Mouse (Mus musculus) embryonic stem cell, embryonic (primary cell): ENCODE data around the gene 6030468B19Rik.

Source experiments
- CTCF ChIA-PET, 4 experiments: fragments of 300-600 bp in 2 of 4; fragments of 350-600 bp in 2 of 4; sonication (Branson Sonifier 250); formaldehyde crosslinking; loops; one replicate each; lab custom pipeline; 2022; ENCODE audit warnings: inconsistent platforms in 2 of 4; lab: Charles Lee
- POLR2A ChIA-PET, 4 experiments: fragments of 300-600 bp in 2 of 4; fragments of 350-600 bp in 2 of 4; sonication (Branson Sonifier 250); formaldehyde crosslinking; loops; one replicate each; lab custom pipeline; 2022; ENCODE audit warnings: antibody characterized with exemption in 4 of 4, inconsistent platforms in 1 of 4; lab: Charles Lee

The 6030468B19Rik gene

DNA sequence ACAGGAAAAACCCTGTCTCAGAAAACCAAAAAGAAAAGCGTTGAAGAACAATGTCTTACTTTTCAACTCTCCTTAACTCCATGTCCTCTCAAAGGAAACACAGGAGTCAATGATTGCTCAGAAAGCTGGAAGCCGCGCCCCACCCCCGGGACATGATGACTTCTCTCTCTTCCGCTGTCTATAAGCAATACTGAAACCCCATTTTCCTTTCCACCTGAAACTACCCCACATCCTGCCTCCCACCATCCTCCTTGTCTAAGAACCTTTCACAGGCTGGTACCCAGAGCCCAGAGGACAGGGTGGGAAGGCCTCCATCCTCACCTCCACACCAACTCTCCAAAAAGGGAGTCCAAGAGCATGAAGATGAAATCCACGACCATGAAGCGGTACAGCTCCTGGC lies 25.1 kb upstream of the 6030468B19Rik start:
- POLR2A ChIA-PET = interaction anchor here in 1 of 4 experiments (0.8 kb wide), 1 partner anchor 23 kb away, joined by 3 read pairs; no protein-coding TSS in a partner anchor
- CTCF ChIA-PET = interaction anchor here in 1 of 4 experiments (0.5 kb wide), 1 partner anchor 747 kb away, joined by 3 read pairs; no protein-coding TSS in a partner anchor

- POLR2A ChIA-PET = interaction anchor here in 1 of 4 experiments (0.9 to 1.7 kb wide), 3 partner anchors 8 to 42 kb away, joined by 3 to 5 read pairs (median 4); no protein-coding TSS in a partner anchor
- CTCF ChIA-PET = interaction anchor here in 1 of 4 experiments (1.5 kb wide), 1 partner anchor 15 kb away, joined by 5 read pairs; no protein-coding TSS in a partner anchor
These were observed 22.5 kb upstream of the 6030468B19Rik start for GRCm38 (mm10) chr11:117774925-117775324.

- CTCF ChIA-PET = interaction anchor here in 1 of 4 experiments (1.5 kb wide), 1 partner anchor 15 kb away, joined by 5 read pairs; no protein-coding TSS in a partner anchor
These were observed 21.9 kb upstream of the 6030468B19Rik start for GRCm38 (mm10) chr11:117775540-117775939.

DNA sequence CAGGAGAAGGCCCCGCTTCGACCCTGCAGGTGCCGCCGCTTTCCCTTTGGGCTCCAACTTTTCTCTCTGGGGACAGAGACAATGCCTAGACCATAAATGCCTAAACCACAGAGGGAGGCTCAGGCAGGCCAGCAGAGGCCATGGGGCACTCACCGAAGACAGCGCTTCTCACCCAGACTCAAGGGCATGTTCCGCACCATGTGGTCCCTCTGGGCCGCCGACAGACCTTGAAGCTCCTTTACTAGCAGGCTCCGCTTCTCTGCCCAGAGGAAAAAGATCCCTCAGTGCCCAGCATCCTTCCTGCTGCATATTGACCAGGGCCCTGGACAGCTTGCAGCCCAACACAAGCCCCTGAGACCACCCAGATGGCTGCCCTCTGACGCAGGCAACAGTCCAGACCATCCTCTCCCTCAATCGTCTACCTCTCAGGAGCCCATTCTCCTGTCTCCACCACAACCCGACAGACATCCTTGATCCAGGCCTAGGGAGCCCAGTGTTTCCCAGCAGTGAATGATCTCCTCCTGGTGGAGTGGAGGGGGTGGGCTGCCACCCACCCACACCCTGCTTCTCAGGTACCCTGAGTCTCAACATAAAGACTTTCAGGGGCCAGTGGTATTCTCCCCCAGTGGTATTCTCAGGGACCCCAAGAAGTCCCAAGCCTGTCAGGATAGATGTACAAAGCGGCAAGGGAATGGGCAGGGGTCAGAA lies 21.2 kb upstream of the 6030468B19Rik start:
- ChIA-PET CTCF (interaction anchor here in 1 of 4 experiments (1.5 kb wide), 1 partner anchor 14 kb away, joined by 5 read pairs; no protein-coding TSS in a partner anchor), POLR2A (no interaction called here)

More at GRCm38 (mm10) chr11:117775540-117775939, 21.9 kb upstream of the 6030468B19Rik start:
- POLR2A ChIA-PET = interaction anchor here in 1 of 4 experiments (0.9 to 1.7 kb wide), 2 partner anchors 8 to 14 kb away, joined by 3 to 5 read pairs; no protein-coding TSS in a partner anchor

- CTCF ChIA-PET = interaction anchor here in 1 of 4 experiments (4.3 kb wide), 1 partner anchor 14 kb away, joined by 26 read pairs; no protein-coding TSS in a partner anchor
- POLR2A ChIA-PET = interaction anchor here in 2 of 4 experiments (0.6 to 1.4 kb wide), 2 partner anchors 13 to 635 kb away, joined by 3 to 4 read pairs; no protein-coding TSS in a partner anchor
These were observed 20.3 kb upstream of the 6030468B19Rik start for GRCm38 (mm10) chr11:117777111-117777510.

- ChIA-PET CTCF (interaction anchor here in 3 of 4 experiments (0.6 to 6.7 kb wide), 7 partner anchors 13 to 389 kb away, joined by 3 to 56 read pairs (median 5); no protein-coding TSS in a partner anchor), POLR2A (interaction anchor here in 3 of 4 experiments (0.5 to 4.2 kb wide), 5 partner anchors 12 to 124 kb away, joined by 3 to 16 read pairs (median 4); partner anchors contain the start of gene Tnrc6c (in 1 of the 3))
These were observed 19.4 kb upstream of the 6030468B19Rik start for GRCm38 (mm10) chr11:117778031-117778430.

DNA sequence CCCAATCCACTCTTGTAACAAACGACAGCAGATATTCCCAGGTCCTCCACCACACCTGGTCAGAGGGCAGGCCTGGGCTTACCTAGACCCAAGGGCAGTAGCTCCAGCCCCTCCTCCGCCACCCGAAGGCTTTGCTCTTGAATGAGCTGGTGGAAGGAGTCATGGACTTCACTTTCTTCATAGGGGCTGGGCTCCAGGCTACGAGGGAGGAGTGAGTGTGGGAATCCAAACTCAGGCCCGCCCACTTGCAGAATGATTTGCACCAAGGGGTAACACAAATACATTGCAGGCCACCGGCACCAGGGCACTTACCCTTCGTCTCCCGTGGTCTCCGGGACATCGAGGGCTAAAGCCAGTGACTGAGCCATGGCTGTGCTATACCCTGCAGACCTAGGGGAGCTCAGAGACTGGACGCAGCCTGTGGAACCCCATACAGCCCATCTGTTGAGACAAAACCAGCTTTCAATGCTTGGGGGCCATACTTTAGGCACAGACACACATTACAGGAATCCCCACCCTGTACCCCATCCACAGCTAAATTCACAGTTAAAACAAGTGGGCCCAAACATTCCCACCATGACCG lies 18.5 kb upstream of the 6030468B19Rik start:
- ChIA-PET CTCF (interaction anchor here in 3 of 4 experiments (1.1 to 6.7 kb wide), 7 partner anchors 12 to 390 kb away, joined by 3 to 56 read pairs (median 6); no protein-coding TSS in a partner anchor), POLR2A (interaction anchor here in 2 of 4 experiments (0.7 to 4.2 kb wide), 16 partner anchors 11 to 254 kb away, joined by 3 to 20 read pairs (median 4); partner anchors contain the start of genes Afmid (in 1 of the 2), Gm20708 (in 1 of the 2), Syngr2 (in 1 of the 2) and Tk1 (in 1 of the 2))

DNA sequence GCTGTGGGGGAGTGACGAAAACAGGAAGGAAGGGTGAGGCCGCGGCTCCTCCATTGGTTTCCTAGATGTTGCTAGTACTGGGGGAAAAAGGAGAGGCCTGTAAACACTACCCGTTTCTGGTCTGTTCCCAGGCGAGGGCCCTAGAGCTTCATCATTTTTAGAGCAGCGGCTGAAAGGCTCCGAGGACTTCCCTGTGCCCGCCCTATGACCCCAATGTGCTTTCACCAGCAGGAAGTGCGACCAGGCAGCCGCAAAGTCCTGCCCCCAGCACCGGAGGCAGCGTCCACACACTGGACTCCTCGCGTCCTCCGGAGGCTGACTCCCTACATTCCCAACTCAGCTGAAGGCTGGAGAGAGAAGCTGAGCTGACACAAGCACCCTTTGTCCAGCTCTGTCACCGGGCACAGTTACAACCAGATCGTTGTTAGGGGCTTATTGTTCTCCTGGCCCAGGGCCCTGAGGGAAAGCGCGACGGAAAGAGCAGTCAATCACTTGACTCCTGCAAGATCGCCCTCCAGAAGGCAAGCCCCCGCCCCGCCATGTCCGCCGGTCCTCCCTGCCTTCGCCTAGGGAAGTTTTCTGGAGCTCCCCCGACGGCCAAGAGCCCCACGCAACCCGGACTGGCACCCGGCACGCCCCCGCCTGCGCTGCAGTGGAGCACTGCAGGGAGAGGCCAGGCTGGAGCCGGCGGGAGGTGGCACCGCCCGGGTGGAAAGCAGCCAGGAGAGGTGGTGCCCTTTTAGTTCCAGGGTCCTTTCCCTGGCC lies 17.8 kb upstream of the 6030468B19Rik start:
- CTCF ChIA-PET = interaction anchor here in 3 of 4 experiments (1.1 to 6.7 kb wide), 9 partner anchors 11 to 387 kb away, joined by 3 to 56 read pairs (median 6); no protein-coding TSS in a partner anchor
- POLR2A ChIA-PET = interaction anchor here (0.6 to 4.3 kb wide), 20 partner anchors 10 to 889 kb away, joined by 3 to 26 read pairs (median 4); partner anchors contain the start of genes Afmid (in 1 of the 4), Gm20708 (in 1 of the 4), Syngr2 (in 1 of the 4) and Tk1 (in 1 of the 4)

GRCm38 (mm10) chr11:117780199-117780515 lies 17.3 kb upstream of the 6030468B19Rik start:
- ChIA-PET POLR2A (interaction anchor here (0.6 to 4.3 kb wide), 13 partner anchors 10 to 889 kb away, joined by 3 to 26 read pairs (median 4); partner anchors contain the start of genes Afmid (in 1 of the 4), Tk1 (in 1 of the 4) and Tnrc6c (in 1 of the 4)), CTCF (interaction anchor here in 2 of 4 experiments (1.4 to 6.7 kb wide), 6 partner anchors 10 to 388 kb away, joined by 3 to 56 read pairs (median 8); no protein-coding TSS in a partner anchor)

DNA sequence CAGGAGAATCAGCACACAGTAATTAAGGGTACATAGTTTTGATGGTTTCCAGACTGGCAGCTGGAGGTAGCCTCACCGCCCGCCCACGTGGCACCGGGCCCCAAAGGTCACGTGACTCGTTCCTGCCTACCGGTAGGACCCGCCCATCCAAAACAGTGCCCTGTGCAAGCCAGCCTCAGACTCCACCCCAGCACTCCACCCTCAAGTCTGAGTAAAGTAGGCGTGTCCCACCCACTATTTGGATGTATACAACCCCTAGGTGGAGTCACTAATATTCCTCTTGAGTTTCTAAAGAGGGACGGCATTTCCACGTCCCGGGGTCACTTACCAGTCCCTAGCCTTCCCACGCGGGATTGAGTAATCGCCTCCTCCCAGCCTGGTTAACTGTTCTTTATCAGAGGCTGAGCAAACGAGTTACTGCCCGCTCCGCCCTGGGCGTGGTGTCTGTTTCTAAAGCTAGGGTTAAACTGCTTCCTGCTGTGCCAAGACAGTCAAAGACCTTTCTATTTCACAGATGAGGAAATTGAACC lies 16.8 kb upstream of the 6030468B19Rik start:
- CTCF ChIA-PET = interaction anchor here (0.5 to 6.7 kb wide), 19 partner anchors 10 to 576 kb away, joined by 3 to 56 read pairs (median 3); no protein-coding TSS in a partner anchor
- POLR2A ChIA-PET = interaction anchor here (0.6 to 4.3 kb wide), 29 partner anchors 9 to 890 kb away, joined by 3 to 26 read pairs (median 4); partner anchors contain the start of genes Afmid (in 1 of the 4), Tk1 (in 1 of the 4) and Tnrc6c (in 1 of the 4)

- CTCF ChIA-PET = interaction anchor here (0.6 to 6.7 kb wide), 23 partner anchors 9 to 576 kb away, joined by 3 to 56 read pairs (median 3); no protein-coding TSS in a partner anchor
- POLR2A ChIA-PET = interaction anchor here (0.6 to 4.3 kb wide), 31 partner anchors 9 to 703 kb away, joined by 3 to 26 read pairs (median 4); partner anchors contain the start of genes Afmid (in 1 of the 4), Tk1 (in 1 of the 4) and Tnrc6c (in 1 of the 4)
These were observed 16.1 kb upstream of the 6030468B19Rik start for GRCm38 (mm10) chr11:117781199-117781821.

- POLR2A ChIA-PET = interaction anchor here (0.5 to 4.3 kb wide), 35 partner anchors 8 to 568 kb away, joined by 3 to 26 read pairs (median 4); partner anchors contain the start of gene Tnrc6c (in 1 of the 4)
- CTCF ChIA-PET = interaction anchor here (0.6 to 6.7 kb wide), 26 partner anchors 8 to 469 kb away, joined by 3 to 56 read pairs (median 4); partner anchors contain the start of gene Afmid (in 1 of the 4)
These were observed 15.3 kb upstream of the 6030468B19Rik start, which contains the start of the genes Tmc8 and Tmc6 for GRCm38 (mm10) chr11:117781993-117782704. Gene Tmc8 (plus strand): TSS chr11:117782076. Gene Tmc6 (minus strand): TSS chr11:117782198.

DNA sequence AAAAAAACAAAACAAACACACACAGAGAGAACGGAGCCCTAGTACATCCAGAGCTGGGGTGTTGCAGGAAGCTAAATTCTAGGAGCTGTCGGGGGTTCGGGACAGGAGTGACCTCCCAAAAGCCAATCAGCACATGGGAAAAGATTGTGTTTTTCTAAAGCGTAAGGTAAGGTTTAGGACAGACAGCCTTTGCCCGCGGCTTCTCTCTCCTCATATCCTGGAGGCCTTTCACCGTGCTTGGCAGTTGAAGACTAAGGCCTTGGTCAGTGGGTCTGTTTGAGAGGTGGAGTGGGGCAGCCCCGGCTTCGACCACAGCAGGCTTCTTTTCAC lies 14.8 kb upstream of the 6030468B19Rik start:
- POLR2A ChIA-PET = interaction anchor here in 3 of 4 experiments (0.6 to 4.3 kb wide), 25 partner anchors 7 to 546 kb away, joined by 3 to 26 read pairs (median 4); partner anchors contain the start of gene Birc5 (in 1 of the 3)
- CTCF ChIA-PET = interaction anchor here (0.6 to 6.7 kb wide), 21 partner anchors 9 to 587 kb away, joined by 3 to 56 read pairs (median 4); partner anchors contain the start of gene Afmid (in 1 of the 4)

GRCm38 (mm10) chr11:117783089-117783488 lies 14.4 kb upstream of the 6030468B19Rik start:
- POLR2A ChIA-PET = interaction anchor here in 3 of 4 experiments (0.6 to 4.3 kb wide), 26 partner anchors 8 to 547 kb away, joined by 3 to 26 read pairs (median 3); partner anchors contain the start of genes Afmid (in 2 of the 3), Tk1 (in 2 of the 3) and Birc5 (in 1 of the 3)
- CTCF ChIA-PET = interaction anchor here (0.6 to 6.7 kb wide), 25 partner anchors 8 to 586 kb away, joined by 3 to 56 read pairs (median 4); partner anchors contain the start of gene Afmid (in 1 of the 4)
